ENCODE assay signal across 19 mouse cellular contexts in genomic region chr8:121661631-121662357, GRCm38 (mm10). TPM values are rescaled to one million over a fixed set of nuclear protein-coding genes. Genes with fewer than 3 reads are reported as not detected.
DNase-seq lines count a peak whose midpoint lies in the region; ATAC-seq and TF ChIP-seq lines count a peak whose summit lies in the region.
"Had no signal": no experiment of that assay in that cellular context is flagged by ENCODE, and none has a peak within 500 bp of the region (broad histone marks: within the 10 kb centered on the region; RNA-seq: fewer than 3 reads in every experiment).

No protein-coding gene starts in this region.

- 74% methylated on average over 18 of the region's 18 CpGs for WGBS in kidney, embryonic 14.5 days
- 34% methylated on average over 18 of the region's 18 CpGs for WGBS in liver, adult 2 months
- WGBS in liver, embryonic 12.5 days (ENCODE audit: insufficient replicate concordance) = 56% methylated on average over 18 of the region's 18 CpGs

- no peaks in the 10 kb centered on the region for H3K9me3 ChIP-seq in kidney, embryonic 14.5 days (ENCODE audit: control insufficient read depth, low read length)
- H3K9me3 ChIP-seq in liver, embryonic 12.5 days (replicated peaks) = no peaks in the 10 kb centered on the region
- H3K9me3 ChIP-seq: embryonic facial prominence, embryonic 13.5 days; forebrain, embryonic 13.5 days; hindbrain, embryonic 10.5 days had no signal

- ATAC-seq in kidney, embryonic 14.5 days (ENCODE audit: low FRiP score, low TSS enrichment) = no peak
- no peak for ATAC-seq in liver, embryonic 12.5 days
- ATAC-seq: forebrain, embryonic 13.5 days; forebrain, postnatal 0 days had no signal

- H3K4me2 ChIP-seq in kidney, embryonic 14.5 days (replicated peaks; ENCODE audit: low read depth, low read length) = no peak overlapping the region
- H3K4me2 ChIP-seq in liver, embryonic 12.5 days = no peak overlapping the region
- H3K4me2 ChIP-seq: embryonic facial prominence, embryonic 13.5 days; forebrain, embryonic 13.5 days; heart, embryonic 11.5 days; hindbrain, embryonic 14.5 days had no signal

- no peak overlapping the region for H3K27ac ChIP-seq in kidney, embryonic 14.5 days (ENCODE audit: low read depth, low read length)
- H3K27ac ChIP-seq in liver, adult 2 months (replicated peaks; ENCODE audit: insufficient read depth, low read depth, low read length) = no peak overlapping the region
- H3K27ac ChIP-seq in liver, embryonic 12.5 days = no peak overlapping the region
- H3K27ac ChIP-seq: embryonic facial prominence, embryonic 13.5 days; forebrain, embryonic 13.5 days; hindbrain, embryonic 10.5 days; hindbrain, embryonic 14.5 days had no signal

- no peak for TF ChIP-seq POLR2A in liver, adult 2 months (IDR thresholded peaks at IDR 0.05; ENCODE audit: extremely low read depth, insufficient read depth, low read length)

- no peaks in the 10 kb centered on the region for H3K36me3 ChIP-seq in kidney, embryonic 14.5 days (ENCODE audit: control insufficient read depth, insufficient read depth, low read length)
- H3K36me3 ChIP-seq in liver, adult 2 months (ENCODE audit: control insufficient read depth, insufficient read depth, low read length) = no peaks in the 10 kb centered on the region
- H3K36me3 ChIP-seq in liver, embryonic 12.5 days = no peaks in the 10 kb centered on the region
- H3K36me3 ChIP-seq: embryonic facial prominence, embryonic 13.5 days; hindbrain, embryonic 10.5 days had no signal

- peak; percentile 54 for DNase-seq in kidney, adult 18-20 months
- peak; percentile 84 for DNase-seq in liver, adult 2 months (ENCODE audit: extremely low read depth, low read depth, low spot score)
- peak; percentile 73 to 81 for DNase-seq in kidney, postnatal 36 days
- DNase-seq in gastrocnemius, postnatal 36 days = no peak
- DNase-seq: adrenal gland, adult 2 months; adrenal gland, postnatal 25 days; cerebellum, adult 18-20 months; cerebellum, adult 9-11 months; cerebellum, postnatal 36 days; forebrain, postnatal 0 days; gastrocnemius, postnatal 14 days had no signal

- H3K4me3 ChIP-seq in kidney, embryonic 14.5 days (ENCODE audit: low read length) = no peak overlapping the region
- no peak overlapping the region for H3K4me3 ChIP-seq in liver, adult 2 months (ENCODE audit: insufficient read depth, low read depth, low read length)
- no peak overlapping the region for H3K4me3 ChIP-seq in liver, embryonic 12.5 days
- H3K4me3 ChIP-seq: embryonic facial prominence, embryonic 13.5 days; forebrain, embryonic 13.5 days; hindbrain, embryonic 10.5 days had no signal

- no peak overlapping the region for H3K9ac ChIP-seq in kidney, embryonic 14.5 days (ENCODE audit: low read depth, low read length)
- H3K9ac ChIP-seq in liver, adult 2 months (ENCODE audit: low read depth, low read length) = no peak overlapping the region
- H3K9ac ChIP-seq in liver, embryonic 12.5 days = no peak overlapping the region
- H3K9ac ChIP-seq: embryonic facial prominence, embryonic 13.5 days; forebrain, embryonic 13.5 days; forebrain, postnatal 0 days; hindbrain, embryonic 14.5 days had no signal

- no peak for TF ChIP-seq CTCF in liver, adult 2 months (IDR thresholded peaks at IDR 0.05; ENCODE audit: low read depth, low read length)

- no peaks in the 10 kb centered on the region for H3K79me2 ChIP-seq in liver, adult 2 months (ENCODE audit: control insufficient read depth, insufficient read depth, low read length)

- peaks cover 11% of the 10 kb centered on the region for H3K4me1 ChIP-seq in kidney, embryonic 14.5 days (ENCODE audit: control insufficient read depth, insufficient read depth, low read length)
- H3K4me1 ChIP-seq in liver, adult 2 months (ENCODE audit: control insufficient read depth, insufficient read depth, low read length) = peaks cover 9% of the 10 kb centered on the region; the same call in 1 of the 2 replicates
- no peaks in the 10 kb centered on the region for H3K4me1 ChIP-seq in liver, embryonic 12.5 days

- intact Hi-C loops in gastrocnemius, postnatal 36 days (cut with DNase I) = no loop called here

- H3K27me3 ChIP-seq in kidney, embryonic 14.5 days (ENCODE audit: control insufficient read depth, insufficient read depth, low read length) = no peaks in the 10 kb centered on the region
- H3K27me3 ChIP-seq in liver, adult 2 months (ENCODE audit: control insufficient read depth, insufficient read depth, low read length) = no peaks in the 10 kb centered on the region
- H3K27me3 ChIP-seq in liver, embryonic 12.5 days (replicated peaks) = peaks cover 72% of the 10 kb centered on the region

RNA-seq across cellular contexts. Expression of gene Zcchc14, which starts 9.1 kb away (rescaled TPM):
- polyA plus RNA-seq in kidney, embryonic 14.5 days (2014; fragmentation: Nextera tagmentation; extraction: Ambion mirVana) = 19.3 and 26.9 TPM in 2 replicates
- total RNA-seq in liver, adult 2 months (2014; rRNA removed) = 9.2 and 14.8 TPM in 2 replicates
- 13.0 and 15.6 TPM in 2 replicates for polyA plus RNA-seq in liver, adult 2 months (2012; rRNA removed)
- polyA plus RNA-seq in liver, embryonic 12.5 days (2016; fragmentation: Nextera tagmentation; extraction: Ambion mirVana) = 2.8 and 2.9 TPM in 2 replicates
- total RNA-seq in gastrocnemius, postnatal 36 days (2021) = 10 to 100 TPM; 14.2 to 17.2 TPM
- total RNA-seq: granulocyte monocyte progenitor cell, adult 5-6 weeks had no signal

Comparison
In these comparisons a context has a peak if more than half of its experiments do, and no peak if none do; other contexts are left out.
1. DNase-seq: peak in kidney, adult 18-20 months (single experiment), liver, adult 2 months (single experiment) and kidney, postnatal 36 days (2 of 2); none in gastrocnemius, postnatal 36 days (0 of 2).